Mouse (Mus musculus) megakaryocyte-erythroid progenitor cell, adult 5-6 weeks (primary cell): Measurements from ENCODE around the gene Elovl6. TPM values are rescaled to one million over a fixed set of nuclear protein-coding genes. Genes with fewer than 3 reads are reported as not detected.

Experiments
- ATAC-seq: replicated peaks from 2 replicates; pipeline ENCODE4 v1.8.0; 2016; ENCODE audit warnings: mild to moderate bottlenecking, inconsistent platforms; ENCODE audit not compliant: severe bottlenecking, poor library complexity, low FRiP score, low TSS enrichment
- total RNA-seq, 2 experiments: library from RNA; stranded (forward) in 1 of 2; stranded (reverse) in 1 of 2; fragments of 200-1000, 215-1000 nt in 1 of 2; fragments of >200 nt in 1 of 2; fragmentation: Nextera tagmentation in 1 of 2; gene quantifications; 2 replicates each; pipeline ENCODE4 v1.2.3; 2014 to 2017

Elovl6 gene
- total RNA-seq, 2 experiments from 2014 or later: 15.8 to 19.4 TPM

GRCm38 (mm10) chr3:129627281-129627680, 95.1 kb downstream of the Elovl6 start:
- no peak for ATAC-seq

GRCm38 (mm10) chr3:129631018-129631417, 98.9 kb downstream of the Elovl6 start:
- ATAC-seq: no peak

DNA sequence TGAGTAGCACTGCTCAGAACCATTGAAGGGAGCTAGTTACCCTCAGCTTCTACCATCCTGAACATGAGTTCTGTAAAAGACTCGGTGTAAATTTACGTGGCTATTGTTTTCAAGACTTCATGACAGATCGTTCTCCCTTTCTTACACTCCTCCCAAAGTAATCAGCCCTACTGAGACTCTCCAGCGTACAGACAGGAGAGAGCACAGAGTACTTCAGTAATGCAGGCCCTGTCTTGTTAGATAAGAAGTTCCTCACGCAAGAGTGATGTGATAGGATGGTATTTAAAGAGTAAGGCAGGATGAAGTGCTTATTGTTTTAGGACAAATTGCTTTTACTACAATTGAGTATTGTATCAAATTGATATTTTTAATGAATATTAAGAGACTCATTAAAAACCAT, 99.7 kb downstream of the Elovl6 start:
- peak; percentile 36; the same call in 1 of the 2 replicates for ATAC-seq

- peak; percentile 77 for ATAC-seq
Measured at GRCm38 (mm10) chr3:129633518-129633917, 101.4 kb downstream of the Elovl6 start.

GRCm38 (mm10) chr3:129634260-129634901, 102.2 kb downstream of the Elovl6 start:
- no peak for ATAC-seq

GRCm38 (mm10) chr3:129637446-129637845, 105.3 kb downstream of the Elovl6 start:
- ATAC-seq: no peak

DNA sequence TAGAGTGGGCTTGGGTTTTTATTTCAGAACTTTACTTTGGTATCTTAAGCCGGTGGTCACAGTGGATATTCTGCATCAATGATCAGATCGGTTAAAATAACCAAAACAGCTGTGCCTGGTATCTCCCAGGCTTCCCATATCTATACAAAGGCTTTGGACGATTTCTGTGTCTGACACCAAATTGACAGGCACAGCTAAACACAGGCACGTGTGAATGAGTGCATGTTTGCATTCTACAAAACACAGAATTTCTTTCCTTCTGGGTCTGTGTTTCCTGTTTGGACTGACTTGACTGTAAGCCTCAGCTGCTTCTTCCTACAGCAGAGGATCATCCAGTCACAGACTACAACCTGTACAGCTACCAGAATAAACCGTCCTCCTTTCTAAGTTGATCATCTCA, 107.5 kb downstream of the Elovl6 start:
- ATAC-seq: no peak

GRCm38 (mm10) chr3:129640211-129641000, 108.3 kb downstream of the Elovl6 start:
- no peak for ATAC-seq

DNA sequence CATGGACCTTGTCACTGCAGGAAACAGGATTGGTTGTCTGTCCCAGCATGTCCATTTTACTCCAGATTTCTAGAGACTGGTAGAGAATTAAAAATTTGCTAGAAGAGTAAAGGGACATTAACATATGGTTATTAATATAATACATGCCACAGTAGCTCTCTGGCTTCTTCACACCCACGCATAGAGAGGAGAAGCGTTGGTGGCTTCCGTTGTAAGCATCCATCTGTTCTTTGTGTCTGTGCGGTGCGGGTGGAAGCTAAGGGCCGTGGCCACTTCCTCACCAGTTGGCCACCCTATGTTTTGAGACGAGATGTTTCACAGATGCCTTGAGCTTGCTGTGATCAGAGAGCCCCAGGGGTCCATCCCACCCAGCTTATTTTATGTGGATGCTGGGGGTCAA, 109.5 kb downstream of the Elovl6 start:
- ATAC-seq: no peak

GRCm38 (mm10) chr3:129645409-129645808, 113.3 kb downstream of the Elovl6 start:
- ATAC-seq: no peak

DNA sequence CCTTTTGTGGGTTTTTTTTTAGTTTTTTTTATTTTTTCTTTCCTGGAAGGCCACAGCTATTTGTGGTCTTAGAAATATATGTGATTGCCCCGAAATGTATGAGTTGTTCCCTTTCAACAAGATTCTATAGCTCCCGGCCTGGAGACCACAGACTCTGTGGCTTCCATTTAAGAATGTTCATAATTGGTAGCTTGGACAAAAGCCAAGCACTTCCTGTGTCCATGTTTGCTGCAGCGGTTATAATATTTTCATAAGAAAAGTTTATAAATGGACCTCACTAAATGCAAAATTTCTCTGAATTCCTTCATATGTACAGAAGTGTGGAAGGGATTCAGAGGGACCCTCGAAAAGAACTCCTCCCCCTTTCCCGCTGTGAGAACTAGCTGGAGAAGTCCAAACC, 114.6 kb downstream of the Elovl6 start:
- no peak for ATAC-seq

- no peak for ATAC-seq
Measured at GRCm38 (mm10) chr3:129647312-129647711, 115.2 kb downstream of the Elovl6 start.

DNA sequence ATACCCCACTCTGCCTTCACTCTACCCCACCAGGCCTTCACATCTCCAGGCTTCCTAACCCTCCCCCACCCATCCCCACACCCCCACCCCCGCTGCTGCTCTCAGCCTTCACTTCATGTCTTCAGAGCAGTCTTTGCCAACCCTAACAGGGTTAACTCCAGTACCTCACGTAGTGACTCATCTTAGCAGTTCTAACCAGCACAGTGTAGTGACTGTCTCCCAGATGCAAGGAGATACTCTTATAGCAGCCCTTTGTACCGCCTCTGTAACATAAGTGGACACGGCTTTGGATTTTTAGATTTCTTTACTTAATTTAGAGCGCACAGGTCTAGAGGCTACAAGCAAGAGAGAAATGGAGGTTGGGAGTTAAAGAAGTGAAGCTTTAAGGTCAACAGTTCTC, 116.4 kb downstream of the Elovl6 start:
- ATAC-seq: no peak

- no peak for ATAC-seq
Measured at GRCm38 (mm10) chr3:129649586-129650292, 117.6 kb downstream of the Elovl6 start.

DNA sequence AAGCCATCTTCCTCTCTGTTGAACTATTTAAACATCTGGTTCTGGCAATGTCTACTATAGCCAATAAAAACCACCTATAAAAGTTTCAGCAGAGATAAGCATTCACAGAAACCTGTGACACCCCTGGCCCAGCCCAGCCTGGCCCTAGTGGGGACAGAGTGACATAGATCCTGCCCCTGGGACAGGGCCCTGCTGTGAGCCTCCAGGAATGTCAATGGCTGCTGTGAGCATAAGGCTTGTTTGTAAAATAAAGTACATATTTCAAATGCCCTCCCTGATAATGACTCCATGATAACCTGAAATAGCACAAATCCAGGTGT, 118.1 kb downstream of the Elovl6 start:
- no peak for ATAC-seq

- ATAC-seq: no peak
Measured at GRCm38 (mm10) chr3:129650931-129651330, 118.8 kb downstream of the Elovl6 start.

DNA sequence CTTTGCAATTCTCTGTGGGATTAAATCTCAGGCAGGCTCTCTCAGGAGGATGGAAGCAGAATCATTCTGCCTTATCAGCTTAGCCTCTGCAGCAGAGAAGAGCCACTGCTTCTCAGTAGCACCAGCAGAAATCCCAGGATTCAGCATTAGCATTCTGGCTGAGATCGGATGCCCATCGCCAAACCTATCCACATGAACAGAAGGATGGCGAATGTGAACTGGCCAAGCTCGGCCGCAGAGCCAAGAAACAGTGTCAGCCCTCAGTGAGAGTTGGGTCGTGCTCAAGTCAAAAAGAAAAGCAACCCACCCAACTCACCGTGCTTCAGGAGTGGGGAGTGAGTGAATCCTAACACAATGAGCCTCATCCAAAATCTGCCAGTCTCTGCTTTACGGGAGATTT, 119.6 kb downstream of the Elovl6 start:
- ATAC-seq: no peak

GRCm38 (mm10) chr3:129652476-129652875, 120.3 kb downstream of the Elovl6 start:
- ATAC-seq: no peak

DNA sequence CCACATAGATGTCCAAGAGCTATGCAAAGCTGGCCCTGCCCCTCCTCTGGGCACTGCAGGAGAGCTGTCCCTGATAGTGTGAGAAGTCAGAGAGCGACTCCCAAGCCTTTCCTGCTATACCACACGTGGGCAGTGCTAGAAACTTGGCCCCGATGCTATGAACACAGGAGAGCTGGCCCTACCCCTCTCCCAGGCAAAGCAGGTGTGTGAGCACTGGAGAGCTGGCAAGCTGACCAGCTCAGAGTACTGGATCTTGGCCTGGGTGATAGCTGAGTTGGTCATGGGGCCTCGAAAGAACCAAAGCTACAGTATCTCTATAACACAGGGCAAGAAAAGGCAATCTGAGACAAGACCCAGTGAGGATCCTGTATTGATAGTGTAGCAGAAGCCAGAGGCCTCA, 124.4 kb downstream of the Elovl6 start:
- no peak for ATAC-seq

- no peak for ATAC-seq
Measured at GRCm38 (mm10) chr3:129657222-129657621, 125.1 kb downstream of the Elovl6 start.

DNA sequence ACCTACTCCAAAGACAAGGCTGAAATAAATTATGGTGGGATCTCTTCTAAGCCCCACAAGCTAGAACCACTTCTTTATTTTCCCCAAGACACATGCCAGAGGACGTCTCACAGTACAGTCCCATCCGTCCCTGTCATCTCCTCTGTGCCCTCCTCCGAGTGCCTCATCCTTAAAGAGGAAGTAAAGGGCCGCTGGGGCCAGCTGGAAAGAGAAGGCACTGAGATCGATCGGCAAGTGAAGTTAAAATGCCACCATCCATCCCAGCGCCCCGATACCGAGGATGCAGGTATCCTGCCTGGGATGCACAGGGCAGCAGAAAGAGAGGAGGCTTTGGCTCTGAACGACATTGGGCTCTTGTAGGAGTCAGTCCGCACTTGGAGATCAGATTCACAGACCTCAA, 125.6 kb downstream of the Elovl6 start:
- no peak for ATAC-seq
